Mouse (Mus musculus): ENCODE results near the gene Prl8a2.

Prl8a2 gene

GRCm38 (mm10) chr13:27345373-27345772, at the start of gene Prl8a2:
Gene Prl8a2 (plus strand): TSS chr13:27345673.
- DNase-seq (ENCODE audit: extremely low spot score) = no peak

- no peak for DNase-seq (ENCODE audit: extremely low spot score)
Measured at GRCm38 (mm10) chr13:27312334-27313225, 32.9 kb upstream of the Prl8a2 start, which contains the start of gene Prl6a1. Gene Prl6a1 (plus strand): TSS chr13:27312627.

GRCm38 (mm10) chr13:27334989-27335388, 10.5 kb upstream of the Prl8a2 start:
- no peak for DNase-seq (ENCODE audit: extremely low spot score)

GRCm38 (mm10) chr13:27342733-27343275, 2.7 kb upstream of the Prl8a2 start:
- no peak for DNase-seq (ENCODE audit: extremely low spot score)

GRCm38 (mm10) chr13:27390746-27391145, 45.3 kb downstream of the Prl8a2 start, which contains the start of gene Prl2b1:
Gene Prl2b1 (minus strand): TSS chr13:27390846.
- DNase-seq (ENCODE audit: extremely low spot score) = no peak

- DNase-seq (ENCODE audit: extremely low spot score) = peak; percentile 2
Measured at GRCm38 (mm10) chr13:27399061-27399724, 53.7 kb downstream of the Prl8a2 start.

All from embryo, embryonic 9.5 days (tissue).